Mouse (Mus musculus) limb, embryonic 12.5 days (tissue): Measurements from ENCODE around the gene Dcst1. TPM values are rescaled to one million over a fixed set of nuclear protein-coding genes. Genes with fewer than 3 reads are reported as not detected.
A peak's percentile ranks its signal among the peaks of the same experiment; 100 is the strongest.

Experiments
- ATAC-seq: fragments of 200-750 bp; cut with Nextera tagmentation; 2 replicates; pipeline ENCODE4 v1.8.0; 2017; ENCODE audit warnings: low read depth, moderate TSS enrichment; ENCODE audit not compliant: insufficient number of reproducible peaks, insufficient read depth, low FRiP score, low TSS enrichment
- H3K27ac ChIP-seq: fragments of 300-500 bp; sonication (generic); 2 replicates; pipeline ENCODE4 v1.5.1; 2016; ENCODE audit warnings: mild to moderate bottlenecking, moderate library complexity
- H3K27me3 ChIP-seq: fragments of 300-500 bp; sonication (generic); 2 replicates; pipeline ENCODE4 v1.6.1; 2016; ENCODE audit warnings: mild to moderate bottlenecking, moderate library complexity
- H3K36me3 ChIP-seq: fragments of 300-500 bp; sonication (generic); 2 replicates; pipeline ENCODE4 v1.6.1; 2016; ENCODE audit warnings: mild to moderate bottlenecking, moderate library complexity
- H3K4me1 ChIP-seq: fragments of 300-500 bp; sonication (generic); replicated peaks from 2 replicates; pipeline ENCODE4 v1.6.1; 2016
- H3K4me2 ChIP-seq: fragments of 300-500 bp; sonication (generic); 2 replicates; pipeline ENCODE4 v1.6.1; 2016; ENCODE audit warnings: mild to moderate bottlenecking, moderate library complexity
- H3K4me3 ChIP-seq: fragments of 300-500 bp; sonication (generic); replicated peaks from 2 replicates; pipeline ENCODE4 v1.5.1; 2016; ENCODE audit warnings: mild to moderate bottlenecking
- H3K9ac ChIP-seq: fragments of 300-500 bp; sonication (generic); replicated peaks from 2 replicates; pipeline ENCODE4 v1.6.1; 2016; ENCODE audit warnings: mild to moderate bottlenecking, moderate library complexity
- H3K9me3 ChIP-seq: fragments of 300-500 bp; sonication (generic); 2 replicates; pipeline ENCODE4 v1.6.1; 2016; ENCODE audit warnings: mild to moderate bottlenecking, moderate library complexity
- WGBS: fragments of 180-500 bp; shearing (Covaris S2); methylation state at CpG from one replicate; pipeline ENCODE4 v1.1.7; 2016; 5-methylcytosine and 5-hydroxymethylcytosine counted together
- polyA plus RNA-seq: library from polyadenylated mRNA; unstranded; fragments of >200 nt; fragmentation: Nextera tagmentation; extraction: Ambion mirVana; gene quantifications from 2 replicates; pipeline ENCODE4 v1.2.1, GENCODE M21; 2016

Gene Dcst1
- polyA plus RNA-seq, 1 experiment from 2014 or later = 0.26 TPM

- peaks cover 34% of the 10 kb centered on the region for H3K36me3 ChIP-seq
- H3K4me3 ChIP-seq = peak overlapping the region; percentile 65
- no peak overlapping the region for H3K27ac ChIP-seq
- no peaks in the 10 kb centered on the region for H3K27me3 ChIP-seq
- H3K9me3 ChIP-seq = no peaks in the 10 kb centered on the region
- peak overlapping the region; percentile 72 for H3K4me2 ChIP-seq
- H3K4me1 ChIP-seq = peaks cover 41% of the 10 kb centered on the region
- 3% methylated on average over 11 of the region's 11 CpGs for WGBS
- H3K9ac ChIP-seq = peak overlapping the region; percentile 47
- ATAC-seq = no peak
Measured at GRCm38 (mm10) chr3:89340465-89340864, 24.6 kb downstream of the Dcst1 start.

DNA sequence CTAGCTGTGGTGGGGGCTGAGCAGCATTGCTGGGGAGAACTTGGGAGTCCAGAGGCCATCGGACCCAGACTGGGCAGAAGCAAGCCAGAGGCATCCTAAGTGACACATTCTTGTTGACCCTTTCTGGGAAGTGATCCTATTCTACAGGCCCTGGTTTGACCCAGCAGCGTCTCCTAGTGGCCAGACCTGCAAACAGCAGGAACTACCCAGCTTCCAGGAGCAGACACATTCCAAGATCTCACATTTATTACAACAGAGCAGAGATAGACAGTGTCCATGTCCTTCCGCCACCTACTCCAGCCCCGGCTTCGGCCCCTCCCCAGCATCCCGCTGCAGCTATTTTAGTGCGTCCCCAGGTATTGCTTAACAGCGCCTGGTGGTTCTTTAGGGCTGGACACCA is 25.6 kb downstream of the Dcst1 start:
- peaks cover 48% of the 10 kb centered on the region for H3K4me1 ChIP-seq
- peak overlapping the region; percentile 65 for H3K4me3 ChIP-seq
- peak overlapping the region; percentile 96 for H3K27ac ChIP-seq
- no peaks in the 10 kb centered on the region for H3K9me3 ChIP-seq
- no peaks in the 10 kb centered on the region for H3K27me3 ChIP-seq
- no peak for ATAC-seq
- peaks cover 35% of the 10 kb centered on the region for H3K36me3 ChIP-seq
- H3K4me2 ChIP-seq = peak overlapping the region; percentile 72
- 20% methylated on average over 8 of the region's 8 CpGs for WGBS
- 0 out of 2 replicates have a peak overlapping the region, but pooled peaks have one; percentile 47 for H3K9ac ChIP-seq

- H3K4me1 ChIP-seq = peaks cover 56% of the 10 kb centered on the region
- H3K27me3 ChIP-seq = no peaks in the 10 kb centered on the region
- peak; percentile 91 for ATAC-seq
- WGBS = under 1% methylated on average over 44 of the region's 44 CpGs
- H3K4me2 ChIP-seq = peak within 1 kb of the TSS; percentile 72
- H3K27ac ChIP-seq = peak within 1 kb of the TSS; percentile 96
- peak within 1 kb of the TSS; percentile 65 for H3K4me3 ChIP-seq
- peaks cover 35% of the 10 kb centered on the region for H3K36me3 ChIP-seq
- H3K9me3 ChIP-seq = no peaks in the 10 kb centered on the region
- H3K9ac ChIP-seq = peak within 1 kb of the TSS; percentile 93
Measured at GRCm38 (mm10) chr3:89337721-89338578, 27.1 kb downstream of the Dcst1 start, which contains the start of gene Efna4. Gene Efna4, minus strand, starts transcription at chr3:89338028.

DNA sequence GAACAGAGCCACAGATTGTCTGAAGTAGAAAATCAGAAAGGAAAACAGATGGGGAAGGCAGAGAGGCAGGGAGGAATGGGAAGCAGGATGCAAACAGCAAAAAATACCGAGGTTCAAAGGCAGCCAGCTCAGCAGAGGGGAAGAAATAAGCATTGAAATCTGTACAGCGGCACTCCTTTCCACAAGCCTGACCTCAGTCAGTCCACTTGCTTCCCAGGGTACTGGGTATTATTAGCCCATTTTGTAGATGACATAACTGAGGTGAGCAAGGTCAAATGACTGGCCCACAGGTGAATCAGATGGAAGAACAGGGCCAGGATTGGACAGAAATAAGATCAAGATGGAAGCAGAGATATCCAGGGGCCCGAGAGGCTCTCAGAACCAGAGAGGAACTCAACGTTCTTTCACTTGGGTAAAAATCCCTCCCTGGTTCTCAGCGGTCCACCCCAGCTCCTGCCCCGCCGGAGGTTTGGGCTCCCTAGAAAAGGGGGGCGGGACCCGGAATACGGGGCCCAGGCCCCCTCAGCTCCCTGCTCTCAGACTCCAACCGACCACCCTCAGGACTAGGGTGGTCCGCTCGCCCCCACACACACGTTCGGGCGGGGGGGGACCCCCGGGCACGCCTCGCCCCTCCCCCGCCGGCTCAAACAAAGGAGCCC is 27.9 kb downstream of the Dcst1 start:
- Histone ChIP-seq H3K36me3 (peaks cover 36% of the 10 kb centered on the region), H3K9ac (peak overlapping the region; percentile 93), H3K9me3 (no peaks in the 10 kb centered on the region), H3K27ac (peak overlapping the region; percentile 96), H3K4me2 (peak overlapping the region; percentile 72), H3K4me3 (peak overlapping the region; percentile 65), H3K4me1 (peaks cover 63% of the 10 kb centered on the region), H3K27me3 (no peaks in the 10 kb centered on the region)
- ATAC-seq = no peak
- WGBS = 2% methylated on average over 21 of the region's 21 CpGs

DNA sequence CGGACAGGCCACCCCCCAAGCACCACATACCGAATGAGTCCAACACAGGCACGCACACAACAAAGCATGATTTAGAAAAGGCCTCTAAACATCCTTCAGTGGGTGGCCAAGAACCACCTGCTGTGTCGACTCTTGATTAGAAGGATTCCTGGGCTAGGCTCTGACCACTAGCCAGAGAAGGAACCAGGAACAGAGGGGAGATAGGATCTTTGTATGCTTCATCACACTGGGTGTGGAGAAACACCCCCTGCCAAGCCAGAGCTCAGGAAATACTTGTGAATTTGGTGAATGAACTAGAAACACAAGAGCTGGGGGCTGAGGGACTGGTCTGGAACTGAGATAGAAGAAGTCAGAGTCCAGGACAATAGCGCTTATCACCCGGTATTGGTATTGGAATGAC is 28.5 kb downstream of the Dcst1 start:
- Histone ChIP-seq H3K27me3 (no peaks in the 10 kb centered on the region), H3K4me3 (peak overlapping the region; percentile 65), H3K9ac (peak overlapping the region; percentile 93), H3K4me2 (peak overlapping the region; percentile 72), H3K27ac (no peak overlapping the region; the same call in 1 of the 2 replicates), H3K36me3 (peaks cover 31% of the 10 kb centered on the region), H3K4me1 (peaks cover 70% of the 10 kb centered on the region), H3K9me3 (no peaks in the 10 kb centered on the region)
- ATAC-seq = no peak
- 20% methylated on average over 6 of the region's 6 CpGs for WGBS

DNA sequence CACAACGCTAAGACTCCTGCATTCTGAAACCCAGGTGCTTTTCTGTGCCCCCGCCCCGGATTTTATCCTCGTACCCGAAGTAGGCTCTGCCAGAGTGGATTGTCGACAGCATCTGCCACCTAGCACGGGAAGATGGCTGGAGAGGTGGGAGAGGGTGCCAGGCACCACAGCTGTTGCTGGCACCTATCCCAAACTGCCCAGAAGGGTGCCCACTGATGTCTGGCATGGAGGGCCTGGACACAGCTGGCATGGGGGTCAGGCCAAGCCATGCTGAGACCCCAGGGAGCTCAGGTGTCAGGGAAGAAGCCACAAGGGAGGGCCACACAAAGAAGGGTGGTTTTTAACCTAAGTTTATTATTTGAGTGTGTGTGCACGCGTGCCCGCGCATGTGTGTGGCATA is 32.0 kb downstream of the Dcst1 start:
- 46% methylated on average over 11 of the region's 11 CpGs for WGBS
- peaks cover 66% of the 10 kb centered on the region for H3K4me1 ChIP-seq
- ATAC-seq = no peak
- no peaks in the 10 kb centered on the region for H3K9me3 ChIP-seq
- H3K9ac ChIP-seq = peak overlapping the region; percentile 27; the same call in 1 of the 2 replicates
- H3K4me2 ChIP-seq = peak overlapping the region; percentile 28
- H3K36me3 ChIP-seq = peaks cover 31% of the 10 kb centered on the region
- H3K4me3 ChIP-seq = no peak overlapping the region
- H3K27me3 ChIP-seq = no peaks in the 10 kb centered on the region
- no peak overlapping the region for H3K27ac ChIP-seq

DNA sequence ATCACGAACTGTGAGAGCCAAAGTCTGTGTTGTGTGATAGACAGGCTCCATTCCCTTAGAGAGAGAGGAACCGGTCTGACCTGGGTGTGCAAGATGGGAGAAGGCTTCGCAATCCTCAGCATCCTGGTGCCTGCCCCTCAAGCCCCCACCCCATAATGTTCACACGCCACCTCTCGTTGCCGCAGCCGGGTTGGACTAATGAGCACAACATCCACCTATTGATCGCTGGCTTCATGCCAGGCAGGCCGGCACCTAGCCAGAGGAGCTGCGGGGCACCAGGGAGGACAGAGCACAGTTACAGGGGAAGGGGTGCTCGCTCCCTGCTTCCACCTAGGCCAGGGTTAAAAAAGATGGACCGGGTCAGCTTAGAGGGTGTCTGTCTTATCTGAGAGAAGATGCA is 32.6 kb downstream of the Dcst1 start:
- Histone ChIP-seq H3K4me1 (peaks cover 70% of the 10 kb centered on the region), H3K27me3 (no peaks in the 10 kb centered on the region; the same call in 1 of the 2 replicates), H3K27ac (peak overlapping the region; percentile 51), H3K9me3 (no peaks in the 10 kb centered on the region), H3K4me3 (no peak overlapping the region), H3K9ac (no peak overlapping the region; the same call in 1 of the 2 replicates), H3K36me3 (peaks cover 31% of the 10 kb centered on the region), H3K4me2 (peak overlapping the region; percentile 28)
- ATAC-seq = no peak
- 25% methylated on average over 12 of the region's 12 CpGs for WGBS

DNA sequence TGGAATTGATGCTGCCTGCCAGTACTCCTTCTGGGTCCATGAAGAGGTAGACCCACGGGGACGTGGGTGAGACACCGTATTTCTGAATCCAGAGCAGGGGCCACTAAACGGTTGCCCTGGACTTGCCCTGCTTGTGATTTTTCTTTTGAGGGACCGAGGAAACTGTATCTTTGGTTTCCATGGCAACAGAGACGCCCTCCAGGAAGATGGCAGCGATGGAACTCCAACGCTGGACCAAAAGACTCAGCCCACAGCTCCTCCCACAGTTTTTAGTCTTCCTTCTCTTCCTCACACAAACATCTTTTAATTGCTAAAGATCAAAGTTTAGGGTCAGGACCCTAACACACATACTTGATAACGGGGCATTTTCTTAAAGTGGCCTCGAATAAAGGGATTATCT is 33.0 kb downstream of the Dcst1 start:
- H3K27ac ChIP-seq = 0 out of 2 replicates have a peak overlapping the region, but pooled peaks have one; percentile 12

DNA sequence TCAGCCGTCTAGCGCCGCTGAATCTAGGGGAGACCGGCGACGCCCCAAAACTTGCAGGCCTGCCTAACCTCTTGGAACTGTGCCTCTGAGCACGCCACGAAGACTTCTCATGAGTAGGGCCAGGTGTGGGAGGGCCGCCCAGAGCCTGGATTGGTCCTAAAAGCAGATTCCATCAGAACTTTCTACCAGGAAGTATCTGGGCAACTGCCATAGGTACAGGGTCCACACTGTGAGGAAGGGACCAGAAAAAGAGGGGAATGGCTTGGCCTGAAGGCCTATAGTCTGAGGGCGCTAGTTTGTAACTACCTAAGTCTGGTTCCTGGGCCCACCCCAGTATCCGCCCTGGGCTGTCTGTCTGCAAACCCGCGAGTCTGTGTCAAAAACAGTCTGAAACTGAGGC is 33.5 kb downstream of the Dcst1 start:
- Histone ChIP-seq H3K27me3 (no peaks in the 10 kb centered on the region; the same call in 1 of the 2 replicates), H3K9me3 (no peaks in the 10 kb centered on the region), H3K27ac (0 out of 2 replicates have a peak overlapping the region, but pooled peaks have one; percentile 12), H3K9ac (no peak overlapping the region), H3K4me3 (no peak overlapping the region), H3K36me3 (peaks cover 31% of the 10 kb centered on the region), H3K4me2 (no peak overlapping the region), H3K4me1 (peaks cover 72% of the 10 kb centered on the region)
- ATAC-seq = no peak
- 76% methylated on average over 13 of the region's 13 CpGs for WGBS

More for the DNA sequence above, 33.0 kb downstream of the Dcst1 start:
- Histone ChIP-seq H3K4me2 (no peak overlapping the region), H3K9me3 (no peaks in the 10 kb centered on the region), H3K4me1 (peaks cover 75% of the 10 kb centered on the region), H3K4me3 (no peak overlapping the region), H3K27me3 (no peaks in the 10 kb centered on the region; the same call in 1 of the 2 replicates), H3K36me3 (peaks cover 31% of the 10 kb centered on the region), H3K9ac (no peak overlapping the region)
- no peak for ATAC-seq
- 52% methylated on average over 10 of the region's 10 CpGs for WGBS

DNA sequence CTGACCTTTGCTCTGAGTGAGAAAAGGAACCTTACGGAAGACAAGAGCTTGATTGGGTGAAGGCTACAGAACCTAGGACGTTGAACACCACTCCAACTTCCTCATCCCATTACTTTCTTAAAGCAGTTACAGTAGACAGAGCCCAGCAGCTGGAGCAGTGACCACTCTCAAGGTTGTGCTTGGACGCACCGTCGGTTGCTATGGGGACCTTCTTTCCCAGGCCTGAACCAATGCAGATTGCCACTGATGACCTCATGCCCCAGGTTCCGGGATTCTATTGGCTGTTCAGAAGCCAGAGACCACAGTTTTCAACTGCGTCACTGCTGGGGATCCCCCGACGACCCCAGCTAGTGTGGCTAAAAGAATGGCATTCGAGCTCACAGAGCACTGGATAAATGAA is 34.1 kb downstream of the Dcst1 start:
- H3K4me1 ChIP-seq = peaks cover 66% of the 10 kb centered on the region
- H3K9ac ChIP-seq = no peak overlapping the region
- H3K9me3 ChIP-seq = no peaks in the 10 kb centered on the region
- no peak overlapping the region for H3K27ac ChIP-seq
- no peak overlapping the region for H3K4me3 ChIP-seq
- WGBS = 19% methylated on average over 10 of the region's 10 CpGs
- no peak overlapping the region for H3K4me2 ChIP-seq
- no peak for ATAC-seq
- H3K36me3 ChIP-seq = peaks cover 31% of the 10 kb centered on the region
- no peaks in the 10 kb centered on the region; the same call in 1 of the 2 replicates for H3K27me3 ChIP-seq

- Histone ChIP-seq H3K4me3 (no peak overlapping the region), H3K36me3 (peaks cover 30% of the 10 kb centered on the region), H3K4me1 (peaks cover 60% of the 10 kb centered on the region), H3K9me3 (no peaks in the 10 kb centered on the region), H3K9ac (no peak overlapping the region), H3K4me2 (no peak overlapping the region), H3K27ac (no peak overlapping the region), H3K27me3 (no peaks in the 10 kb centered on the region; the same call in 1 of the 2 replicates)
- WGBS = 33% methylated on average over 3 of the region's 3 CpGs
- ATAC-seq = no peak
Measured at GRCm38 (mm10) chr3:89330346-89330745, 34.7 kb downstream of the Dcst1 start.
